8 mouse cellular contexts compared by ENCODE assay signal in the genomic region with DNA sequence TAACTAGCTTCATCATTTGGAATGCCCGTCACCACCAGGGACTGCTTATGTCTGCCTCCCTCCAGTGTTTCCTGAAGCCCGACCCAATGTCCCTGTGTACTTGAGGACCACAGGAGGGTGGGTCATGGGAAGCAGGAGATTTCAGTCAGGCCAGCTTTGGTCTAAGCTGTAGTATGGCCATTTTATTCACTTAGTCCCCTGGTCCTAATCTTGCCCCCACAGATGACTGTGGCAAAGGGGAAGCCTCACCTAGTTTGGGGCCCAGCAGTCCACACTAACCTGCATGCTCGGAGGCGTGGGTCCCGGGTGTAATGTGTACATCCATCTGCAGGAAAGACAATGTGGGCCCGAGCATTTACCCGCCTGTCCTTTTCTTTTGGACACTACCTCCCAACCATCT. TPM values are rescaled to one million over a fixed set of nuclear protein-coding genes. Genes with fewer than 3 reads are reported as not detected.
DNase-seq lines count a peak whose midpoint lies in the region; ATAC-seq and TF ChIP-seq lines count a peak whose summit lies in the region.

No protein-coding gene starts in this region.

- TF ChIP-seq EP300 in MEL (IDR thresholded peaks at IDR 0.05; ENCODE audit: low read depth in 1 of 2, low read length in 2 of 2) = no peak

- H3K36me3 ChIP-seq in heart, embryonic 15.5 days = peaks cover 27% of the 10 kb centered on the region; the same call in 1 of the 2 replicates
- H3K36me3 ChIP-seq in MEL (ENCODE audit: control insufficient read depth in 1 of 2, insufficient read depth in 2 of 2, low read length in 2 of 2) = peaks cover 0 to 18% of the 10 kb centered on the region in 2 experiments; a peak in 2 of 4 replicates
- H3K36me3 ChIP-seq in hindbrain, embryonic 14.5 days (replicated peaks; ENCODE audit: control insufficient read depth, insufficient read depth) = peaks cover 24% of the 10 kb centered on the region
- H3K36me3 ChIP-seq in midbrain, embryonic 14.5 days (ENCODE audit: control insufficient read depth, insufficient read depth, low read length) = peaks cover 22% of the 10 kb centered on the region

- H3K4me2 ChIP-seq in heart, embryonic 15.5 days = peak overlapping the region; percentile 89
- peak overlapping the region; percentile 80 for H3K4me2 ChIP-seq in hindbrain, embryonic 14.5 days (replicated peaks)
- peak overlapping the region; percentile 89 for H3K4me2 ChIP-seq in midbrain, embryonic 14.5 days (ENCODE audit: low read length)

- no peak for TF ChIP-seq RAD21 in MEL (IDR thresholded peaks at IDR 0.05; ENCODE audit: low read depth, low read length)

- H3K4me1 ChIP-seq in heart, embryonic 15.5 days (replicated peaks) = peaks cover 19% of the 10 kb centered on the region
- H3K4me1 ChIP-seq in MEL (ENCODE audit: control insufficient read depth in 1 of 2, insufficient read depth in 2 of 2, low read length in 2 of 2) = peaks cover 6 to 19% of the 10 kb centered on the region in 2 experiments
- peaks cover 17% of the 10 kb centered on the region for H3K4me1 ChIP-seq in hindbrain, embryonic 14.5 days (replicated peaks; ENCODE audit: control insufficient read depth, insufficient read depth, low read length)
- H3K4me1 ChIP-seq in midbrain, embryonic 14.5 days (ENCODE audit: control insufficient read depth, insufficient read depth, low read length) = peaks cover 18% of the 10 kb centered on the region

- DNase-seq in heart, postnatal 4 days = no peak
- no peak for DNase-seq in MEL (ENCODE audit: low read depth, low spot score)
- DNase-seq in hindbrain, embryonic 14.5 days (ENCODE audit: low spot score) = no peak
- DNase-seq in midbrain, embryonic 14.5 days = no peak
- DNase-seq in layer of hippocampus, postnatal 14 days (ENCODE audit: low spot score in 2 of 2) = no peak
- no peak for DNase-seq in urinary bladder, adult 18-20 months (ENCODE audit: low spot score in 2 of 2)
- DNase-seq in thymus, postnatal 4 days = no peak

- TF ChIP-seq CTCF in MEL (IDR thresholded peaks at IDR 0.05 in 2 of 3, conservative IDR thresholded peaks at IDR 0.05 in 1 of 3; ENCODE audit: control insufficient read depth in 1 of 3, insufficient read depth in 1 of 3, low read depth in 2 of 3, low read length in 3 of 3, poor library complexity in 1 of 3, severe bottlenecking in 1 of 3) = no peak

- no peak for TF ChIP-seq POLR2A in MEL (IDR thresholded peaks at IDR 0.05; ENCODE audit: control insufficient read depth in 1 of 2, insufficient read depth in 1 of 2, low read depth in 1 of 2, low read length in 2 of 2, poor library complexity in 1 of 2)

- H3K27me3 ChIP-seq in heart, embryonic 15.5 days = no peaks in the 10 kb centered on the region
- H3K27me3 ChIP-seq in MEL (ENCODE audit: control insufficient read depth in 1 of 2, insufficient read depth in 2 of 2, low read length in 2 of 2) = no peaks in the 10 kb centered on the region
- H3K27me3 ChIP-seq in hindbrain, embryonic 14.5 days (ENCODE audit: control insufficient read depth, insufficient read depth, low read length) = no peaks in the 10 kb centered on the region
- H3K27me3 ChIP-seq in midbrain, embryonic 14.5 days (ENCODE audit: control insufficient read depth, insufficient read depth, low read length) = no peaks in the 10 kb centered on the region

- no peak for ATAC-seq in heart, embryonic 15.5 days (replicated peaks; ENCODE audit: insufficient number of reproducible peaks, insufficient read depth, low FRiP score, low read depth)
- ATAC-seq in hindbrain, embryonic 14.5 days (ENCODE audit: low FRiP score) = no peak
- no peak for ATAC-seq in midbrain, embryonic 14.5 days (ENCODE audit: low FRiP score, low TSS enrichment)

- no peaks in the 10 kb centered on the region for H3K9me3 ChIP-seq in heart, embryonic 15.5 days (replicated peaks)
- H3K9me3 ChIP-seq in MEL (replicated peaks; ENCODE audit: insufficient read depth, low read length) = no peaks in the 10 kb centered on the region
- no peaks in the 10 kb centered on the region for H3K9me3 ChIP-seq in hindbrain, embryonic 14.5 days (ENCODE audit: control insufficient read depth, low read length)
- H3K9me3 ChIP-seq in midbrain, embryonic 14.5 days (ENCODE audit: control insufficient read depth, low read length) = no peaks in the 10 kb centered on the region

- 75% methylated on average over 7 of the region's 7 CpGs for WGBS in heart, embryonic 15.5 days
- 89% methylated on average over 7 of the region's 7 CpGs for WGBS in hindbrain, embryonic 14.5 days
- WGBS in midbrain, embryonic 14.5 days = 87% methylated on average over 7 of the region's 7 CpGs

- H3K9ac ChIP-seq in heart, embryonic 15.5 days = peak overlapping the region; percentile 89
- H3K9ac ChIP-seq in MEL (ENCODE audit: control insufficient read depth, low read depth, low read length, poor library complexity, severe bottlenecking) = no peak overlapping the region
- H3K9ac ChIP-seq in hindbrain, embryonic 14.5 days = 0 out of 2 replicates have a peak overlapping the region, but pooled peaks have one; percentile 79
- H3K9ac ChIP-seq in midbrain, embryonic 14.5 days (replicated peaks; ENCODE audit: low read length) = peak overlapping the region; percentile 75; the same call in 1 of the 2 replicates

- H3K27ac ChIP-seq in heart, embryonic 15.5 days = peak overlapping the region; percentile 85
- no peak overlapping the region for H3K27ac ChIP-seq in MEL (ENCODE audit: control insufficient read depth, low read depth, low read length)
- no peak overlapping the region for H3K27ac ChIP-seq in hindbrain, embryonic 14.5 days
- H3K27ac ChIP-seq in midbrain, embryonic 14.5 days (replicated peaks; ENCODE audit: low read depth, low read length) = no peak overlapping the region

- H3K79me2 ChIP-seq in MEL (ENCODE audit: control insufficient read depth, insufficient read depth, low read length, poor library complexity) = peaks cover 14% of the 10 kb centered on the region

- H3K4me3 ChIP-seq in heart, embryonic 15.5 days = peak overlapping the region; percentile 94
- H3K4me3 ChIP-seq in MEL (ENCODE audit: control insufficient read depth in 1 of 2, insufficient read depth in 1 of 2, low read depth in 2 of 2, low read length in 2 of 2) = peak overlapping the region; percentile 66 to 92; a peak in 2 of 4 replicates
- H3K4me3 ChIP-seq in hindbrain, embryonic 14.5 days (replicated peaks; ENCODE audit: low read length) = peak overlapping the region; percentile 79
- peak overlapping the region; percentile 86 for H3K4me3 ChIP-seq in midbrain, embryonic 14.5 days (replicated peaks; ENCODE audit: low read depth, low read length)

TF ChIP-seq in MEL, 35 proteins besides CTCF, POLR2A, EP300 and RAD21:
- no peak for TF ChIP-seq TAL1 (IDR thresholded peaks at IDR 0.05; ENCODE audit: low read length)
- TF ChIP-seq MAFK (IDR thresholded peaks at IDR 0.05; ENCODE audit: borderline replicate concordance, low read depth, low read length) = no peak
- TF ChIP-seq ZMIZ1 (IDR thresholded peaks at IDR 0.05; ENCODE audit: low read depth, low read length) = no peak
- TF ChIP-seq CHD2 (IDR thresholded peaks at IDR 0.05; ENCODE audit: low read length) = no peak
- TF ChIP-seq USF2 (IDR thresholded peaks at IDR 0.05; ENCODE audit: borderline replicate concordance in 1 of 2, insufficient read depth in 1 of 2, low read depth in 1 of 2, low read length in 2 of 2) = no peak
- no peak for TF ChIP-seq E2F4 (IDR thresholded peaks at IDR 0.05; ENCODE audit: borderline replicate concordance, low read depth, low read length)

RNA-seq across cellular contexts. Expression of a gene that starts 1.5 kb away (rescaled TPM):
- polyA plus RNA-seq in heart, embryonic 15.5 days (2015; fragmentation: Nextera tagmentation; extraction: Ambion mirVana) = 158 and 190 TPM in 2 replicates
- total RNA-seq in heart, postnatal 4 days (2021) = 10 to 100 TPM; 82.2 to 85.4 TPM
- 78.7 and 82.4 TPM in 2 replicates for total RNA-seq in MEL (2012; rRNA removed)
- polyA plus RNA-seq in MEL (2012; ENCODE audit: insufficient read depth in 1 of 2, insufficient read length in 2 of 2, low read depth in 1 of 2, low replicate concordance in 2 of 2, missing spikeins in 1 of 2) = 100 to 1,000 TPM in 1 of 2 experiments, not detected in 1; 110 TPM
- 109 and 128 TPM in 2 replicates for polyA plus RNA-seq in hindbrain, embryonic 14.5 days (2014; fragmentation: Nextera tagmentation; extraction: Ambion mirVana)
- 131 and 148 TPM in 2 replicates for polyA plus RNA-seq in midbrain, embryonic 14.5 days (2014; fragmentation: Nextera tagmentation; extraction: Ambion mirVana)
- total RNA-seq in layer of hippocampus, postnatal 14 days (2021) = 10 to 100 TPM; 26.1 to 28.2 TPM

RNA-seq across cellular contexts. Expression of a gene that starts 9.1 kb away (rescaled TPM):
- 272 and 277 TPM in 2 replicates for polyA plus RNA-seq in heart, embryonic 15.5 days (2015; fragmentation: Nextera tagmentation; extraction: Ambion mirVana)
- total RNA-seq in heart, postnatal 4 days (2021) = 100 to 1,000 TPM; 193 to 274 TPM
- 8.9 and 9.0 TPM in 2 replicates for total RNA-seq in MEL (2012; rRNA removed)
- 1 to 10 TPM in 1 of 2 experiments, not detected in 1; 9.4 TPM for polyA plus RNA-seq in MEL (2012; ENCODE audit: insufficient read depth in 1 of 2, insufficient read length in 2 of 2, low read depth in 1 of 2, low replicate concordance in 2 of 2, missing spikeins in 1 of 2)
- 3.9 and 4.3 TPM in 2 replicates for polyA plus RNA-seq in hindbrain, embryonic 14.5 days (2014; fragmentation: Nextera tagmentation; extraction: Ambion mirVana)
- 2.5 and 3.6 TPM in 2 replicates for polyA plus RNA-seq in midbrain, embryonic 14.5 days (2014; fragmentation: Nextera tagmentation; extraction: Ambion mirVana)
- 1 to 10 TPM; 2.1 to 3.3 TPM for total RNA-seq in layer of hippocampus, postnatal 14 days (2021)

RNA-seq across cellular contexts. Expression of a gene that starts 16.0 kb away (rescaled TPM):
- 17.7 and 20.2 TPM in 2 replicates for polyA plus RNA-seq in heart, embryonic 15.5 days (2015; fragmentation: Nextera tagmentation; extraction: Ambion mirVana)
- total RNA-seq in heart, postnatal 4 days (2021) = 1 to 10 TPM; 2.8 to 4.6 TPM
- not detected in 2 replicates for total RNA-seq in MEL (2012; rRNA removed)
- under 1 TPM in 1 of 2 experiments, not detected in 1; 0.45 TPM for polyA plus RNA-seq in MEL (2012; ENCODE audit: insufficient read depth in 1 of 2, insufficient read length in 2 of 2, low read depth in 1 of 2, low replicate concordance in 2 of 2, missing spikeins in 1 of 2)
- not detected in 2 replicates for polyA plus RNA-seq in hindbrain, embryonic 14.5 days (2014; fragmentation: Nextera tagmentation; extraction: Ambion mirVana)
- not detected in 2 replicates for polyA plus RNA-seq in midbrain, embryonic 14.5 days (2014; fragmentation: Nextera tagmentation; extraction: Ambion mirVana)
- total RNA-seq in layer of hippocampus, postnatal 14 days (2021) = not detected

RNA-seq across cellular contexts. Expression of a gene that starts 49.0 kb away (rescaled TPM):
- 5.8 and 7.3 TPM in 2 replicates for polyA plus RNA-seq in heart, embryonic 15.5 days (2015; fragmentation: Nextera tagmentation; extraction: Ambion mirVana)
- total RNA-seq in heart, postnatal 4 days (2021) = 1 to 10 TPM; 5.0 to 5.4 TPM
- total RNA-seq in MEL (2012; rRNA removed) = 12.2 and 12.3 TPM in 2 replicates
- 10 to 100 TPM in 1 of 2 experiments, not detected in 1; 12.4 TPM for polyA plus RNA-seq in MEL (2012; ENCODE audit: insufficient read depth in 1 of 2, insufficient read length in 2 of 2, low read depth in 1 of 2, low replicate concordance in 2 of 2, missing spikeins in 1 of 2)
- 18.7 and 19.7 TPM in 2 replicates for polyA plus RNA-seq in hindbrain, embryonic 14.5 days (2014; fragmentation: Nextera tagmentation; extraction: Ambion mirVana)
- 17.2 and 18.2 TPM in 2 replicates for polyA plus RNA-seq in midbrain, embryonic 14.5 days (2014; fragmentation: Nextera tagmentation; extraction: Ambion mirVana)
- total RNA-seq in layer of hippocampus, postnatal 14 days (2021) = 1 to 10 TPM; 8.4 to 9.3 TPM

Comparison
In these comparisons a context has a peak if more than half of its experiments do, and no peak if none do; other contexts are left out.
1. RNA of a gene that starts 9.1 kb away (polyA plus RNA-seq): 272 to 277 TPM in heart, embryonic 15.5 days; 9.4 TPM in MEL, 3.9 to 4.3 TPM in hindbrain, embryonic 14.5 days and 2.5 to 3.6 TPM in midbrain, embryonic 14.5 days; every median in the first group is over 10 times any median in the second.
2. RNA of a gene that starts 16.0 kb away (polyA plus RNA-seq): 17.7 to 20.2 TPM in heart, embryonic 15.5 days; 0.45 TPM in MEL, not detected in hindbrain, embryonic 14.5 days and not detected in midbrain, embryonic 14.5 days; every median in the first group is over 10 times any median in the second.
3. Peak in every context shown above with its lines, with median percentiles within 50 percentile points of each other: H3K4me2 ChIP-seq and H3K4me3 ChIP-seq.